Mouse (Mus musculus) right cerebral cortex, postnatal 14 days (tissue): ENCODE measurements around the gene Mrps21.
A peak's percentile ranks its signal among the peaks of the same experiment; 100 is the strongest.
"Not testable (repeated sequence)": the region's sequence is repeated elsewhere in the genome, so short reads cannot be mapped to it uniquely, and the experiment has no call there.

Source experiments
- DNase-seq: peaks from one replicate; pipeline ENCODE4 v3.0.0; 2022

The Mrps21 gene

GRCm38 (mm10) chr3:95891211-95892065, 20.1 kb upstream of the Mrps21 start, which contains the start of gene BC028528:
BC028528 (minus strand) TSS chr3:95892005.
- no peak for DNase-seq

- DNase-seq: no peak
These were observed 18.3 kb upstream of the Mrps21 start for GRCm38 (mm10) chr3:95889664-95890063.

GRCm38 (mm10) chr3:95887596-95887995, 16.3 kb upstream of the Mrps21 start:
- DNase-seq: no peak

- no peak for DNase-seq
These were observed 13.1 kb upstream of the Mrps21 start for GRCm38 (mm10) chr3:95884400-95884799.

GRCm38 (mm10) chr3:95882816-95883425, 11.6 kb upstream of the Mrps21 start:
- DNase-seq: peak; percentile 80

GRCm38 (mm10) chr3:95881979-95882815, 10.9 kb upstream of the Mrps21 start, which contains the start of gene Ciart:
Ciart (minus strand) TSS chr3:95882251.
- peak; percentile 92 for DNase-seq

- DNase-seq: no peak
These were observed 7.7 kb upstream of the Mrps21 start for GRCm38 (mm10) chr3:95879063-95879462.

- DNase-seq: no peak
These were observed 729 bp upstream of the Mrps21 start for GRCm38 (mm10) chr3:95872048-95872447.

DNA sequence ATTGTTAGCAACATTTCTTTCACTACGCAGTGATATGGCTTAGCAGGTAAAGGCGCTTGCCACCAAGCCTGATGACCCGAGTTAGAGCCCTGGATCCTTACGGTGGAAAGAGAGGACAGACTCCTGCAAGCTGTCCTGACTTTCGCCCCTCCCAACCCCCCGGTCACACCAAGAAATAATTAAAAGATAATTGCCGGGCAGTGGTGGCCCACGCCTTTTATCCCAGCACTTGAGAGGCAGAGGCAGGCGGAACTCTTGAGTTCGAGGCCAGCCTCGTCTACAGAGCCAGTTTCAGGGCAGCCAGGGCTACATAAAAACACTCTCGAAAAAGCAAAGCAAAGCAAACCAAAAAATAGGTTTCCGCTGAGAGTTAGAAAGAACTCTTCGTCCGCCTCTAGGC, 343 bp downstream of the Mrps21 start:
- no peak for DNase-seq

- DNase-seq: no peak
These were observed 3.9 kb downstream of the Mrps21 start for GRCm38 (mm10) chr3:95867408-95867807.

DNA sequence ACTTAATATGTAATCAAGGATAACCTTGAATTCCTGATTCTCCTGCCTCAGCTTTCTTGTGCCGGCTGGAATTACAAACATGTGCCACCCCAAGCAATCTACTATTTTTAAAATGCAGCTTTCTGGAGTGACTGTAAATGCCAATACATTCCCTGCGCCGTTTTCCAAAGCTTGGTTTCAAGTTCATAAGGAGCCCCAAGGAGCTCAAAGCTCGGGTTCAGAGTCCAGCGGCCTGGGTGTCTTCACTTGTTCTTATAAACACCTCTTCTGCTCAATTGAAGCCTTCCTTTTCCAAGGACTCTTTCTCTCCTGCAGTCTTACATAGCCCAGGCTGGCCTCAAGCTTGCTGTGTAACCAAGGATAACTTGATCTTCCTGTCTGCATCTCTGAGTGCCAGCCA, 5.2 kb downstream of the Mrps21 start:
- no peak for DNase-seq

GRCm38 (mm10) chr3:95865571-95865970, 5.7 kb downstream of the Mrps21 start:
- DNase-seq: no peak

DNA sequence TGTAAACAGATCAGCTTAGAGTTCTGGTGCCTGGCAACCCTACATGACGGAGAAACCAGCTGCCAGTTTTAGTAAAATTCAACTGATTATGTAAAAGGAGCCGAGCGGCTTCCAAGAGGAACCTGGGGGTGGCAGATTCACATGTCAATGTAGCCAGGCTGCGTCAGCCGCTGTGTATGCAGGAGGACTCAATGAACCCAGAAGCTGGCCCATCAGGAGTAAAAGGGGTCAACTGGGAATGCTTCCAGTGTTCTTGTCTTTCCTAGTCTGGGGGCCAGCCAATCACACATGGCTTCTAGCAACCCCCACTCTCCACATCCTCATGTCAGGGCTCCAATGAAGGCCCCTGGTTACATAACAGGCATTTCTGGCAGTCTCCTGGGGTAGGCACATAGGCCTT, 6.3 kb downstream of the Mrps21 start:
- peak; percentile 47 for DNase-seq

DNA sequence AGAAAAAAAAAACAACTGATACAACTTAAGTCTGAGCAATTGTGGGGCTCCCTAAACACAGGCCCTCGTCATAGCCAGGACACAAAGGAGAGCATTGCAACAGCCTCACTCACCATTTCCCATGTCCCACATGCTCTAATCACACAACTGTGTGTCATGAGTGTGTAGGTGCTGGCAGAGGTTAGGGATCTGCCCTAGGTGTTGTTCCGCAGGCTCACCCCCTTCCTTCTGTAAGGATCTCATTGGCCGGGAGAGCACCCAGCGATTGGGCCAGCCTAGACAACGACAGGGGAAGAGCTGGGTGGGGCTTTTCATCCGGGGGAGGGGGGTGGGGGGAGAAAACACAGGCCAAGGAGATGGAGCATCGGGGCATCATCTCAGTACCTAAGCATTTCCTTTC, 7.7 kb downstream of the Mrps21 start:
- no peak for DNase-seq

DNA sequence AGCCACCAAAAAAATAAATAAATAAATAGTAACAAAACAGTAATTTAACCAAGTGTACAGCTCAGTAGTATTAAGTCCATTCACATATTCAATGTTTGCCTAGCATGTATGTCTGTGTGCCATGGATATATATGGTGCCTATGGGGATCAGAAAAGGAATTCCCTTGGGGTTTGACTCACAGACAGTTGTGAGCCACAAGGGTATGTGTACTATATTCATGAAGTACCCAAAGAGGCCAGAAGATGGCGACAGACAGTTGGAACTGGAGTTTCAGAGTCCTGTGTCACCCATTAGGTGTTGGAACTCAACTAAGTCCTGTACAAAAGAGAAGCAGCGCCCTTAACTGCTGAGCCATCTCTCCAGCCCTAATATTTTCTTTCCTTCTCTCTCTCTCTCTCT, 9.5 kb downstream of the Mrps21 start:
- DNase-seq: peak; percentile 41

DNA sequence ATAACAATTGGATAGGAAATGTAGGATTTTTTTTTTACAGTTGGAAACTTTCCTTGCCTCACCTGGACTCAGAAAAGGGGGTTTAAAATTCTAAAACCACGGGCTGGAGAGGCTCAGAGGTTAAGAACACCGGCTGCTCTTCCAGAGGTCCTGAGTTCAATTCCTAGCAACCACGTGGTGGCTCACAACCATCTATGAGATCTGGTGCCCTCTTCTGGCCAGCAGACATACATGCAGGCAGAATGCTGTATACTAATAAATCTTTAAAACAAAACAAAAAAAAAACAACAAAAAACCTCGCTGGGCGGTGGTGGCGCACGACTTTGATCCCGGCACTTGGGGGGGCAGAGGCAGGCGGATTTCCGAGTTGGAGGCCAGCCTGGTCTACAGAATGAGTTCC, 10.1 kb downstream of the Mrps21 start:
- no peak for DNase-seq

DNA sequence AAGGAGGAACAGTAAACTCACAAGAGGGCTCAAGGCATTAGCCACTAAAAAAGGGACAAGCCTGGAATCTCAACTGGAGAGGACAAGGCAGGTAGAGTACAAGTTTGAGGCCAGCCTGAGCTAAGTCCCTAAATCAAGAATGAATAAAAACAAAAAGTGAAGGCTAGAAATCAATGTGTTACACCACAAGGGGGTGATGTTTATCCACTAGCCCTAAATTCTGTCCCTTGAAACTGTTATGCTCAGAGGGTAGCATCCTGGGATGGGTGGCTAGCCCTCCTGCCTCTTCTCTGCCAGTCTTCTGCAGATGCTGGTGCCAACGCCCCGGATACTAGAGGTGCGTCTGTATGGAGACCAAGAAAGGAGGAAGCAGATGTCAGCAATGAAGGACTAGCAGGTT, 11.0 kb downstream of the Mrps21 start:
- no peak for DNase-seq

GRCm38 (mm10) chr3:95858278-95858677, 13.0 kb downstream of the Mrps21 start:
- DNase-seq: not testable (repeated sequence)

DNA sequence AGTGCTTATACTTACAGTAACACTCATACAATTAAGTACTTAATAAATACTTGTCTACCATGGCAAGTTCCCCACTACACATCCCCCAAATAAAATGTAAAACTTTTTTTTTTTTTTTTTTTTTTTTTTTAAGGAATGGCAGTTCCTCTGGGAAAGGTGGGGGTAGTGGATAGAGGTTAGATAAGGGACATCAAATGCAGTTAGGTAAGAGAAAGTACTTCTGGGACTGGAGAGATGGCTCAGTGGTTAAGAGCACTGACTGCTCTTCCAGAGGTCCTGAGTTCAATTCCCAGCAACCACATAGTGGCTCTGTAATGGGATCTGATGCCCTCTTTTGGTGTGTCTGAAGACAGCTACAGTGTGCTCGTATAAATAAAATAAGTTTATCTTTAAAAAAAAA, 14.3 kb downstream of the Mrps21 start:
- DNase-seq: not testable (repeated sequence)

DNA sequence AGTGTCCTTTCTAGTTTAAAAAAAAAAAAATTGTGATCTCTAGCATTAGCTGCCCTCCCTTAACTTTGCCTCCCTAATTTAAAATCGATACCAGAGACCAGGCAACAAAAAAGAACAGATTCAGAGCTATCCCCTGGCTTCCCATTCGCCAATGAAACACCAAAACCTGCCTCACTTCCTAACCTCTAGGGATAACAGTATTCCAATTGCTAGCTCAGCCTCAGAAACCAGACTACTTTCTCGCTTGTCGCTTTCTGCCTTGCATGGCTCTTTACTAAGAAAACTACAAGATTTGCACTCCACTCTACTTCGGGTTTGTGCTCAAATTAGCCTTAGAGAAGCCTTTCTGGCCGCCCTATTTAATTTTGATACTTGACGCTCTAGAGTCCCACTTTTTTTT, 15.2 kb downstream of the Mrps21 start:
- DNase-seq: no peak

- peak; percentile 94 for DNase-seq
These were observed 15.7 kb downstream of the Mrps21 start, which contains the start of gene Prpf3 for GRCm38 (mm10) chr3:95855502-95856089. Prpf3 (minus strand) TSS chr3:95855885.

DNA sequence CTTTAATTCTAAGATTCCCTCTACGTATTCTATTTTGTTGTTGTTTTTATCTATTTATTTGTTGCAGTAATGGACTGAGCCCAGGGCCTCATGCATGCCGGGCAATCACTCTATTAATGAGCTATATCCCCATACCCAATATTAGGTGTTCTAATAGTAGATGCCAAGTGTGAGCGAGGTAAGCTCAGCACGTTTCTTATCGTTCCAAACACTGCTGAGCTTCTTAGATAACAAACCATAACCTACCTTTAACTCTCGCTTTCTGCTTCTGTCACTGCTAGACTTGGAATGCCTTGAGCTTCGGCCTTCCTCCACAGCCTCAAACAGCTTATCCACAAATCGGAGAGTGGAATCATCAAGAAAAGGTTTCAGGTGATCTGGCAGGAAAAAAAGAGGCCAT, 20.0 kb downstream of the Mrps21 start:
- no peak for DNase-seq

DNA sequence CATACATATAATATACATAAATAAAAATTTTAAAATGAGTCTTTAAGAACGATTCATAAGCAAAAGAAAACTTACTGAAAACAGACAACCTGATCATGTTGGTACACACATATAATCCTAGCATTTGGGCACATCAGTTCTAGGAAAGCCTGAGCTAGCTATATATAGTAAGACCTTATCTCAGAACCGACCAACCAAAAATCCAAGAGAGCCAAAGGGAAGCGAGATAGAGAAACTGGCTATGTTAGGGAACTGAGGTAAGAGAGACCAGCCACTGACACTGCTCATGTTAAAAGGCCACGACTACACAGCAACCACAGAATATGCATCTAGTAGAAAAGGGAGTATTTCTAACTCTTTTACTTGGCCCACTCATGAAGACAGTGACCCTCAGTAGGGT, 20.7 kb downstream of the Mrps21 start:
- no peak for DNase-seq
